Mouse (Mus musculus) forelimb bud, embryonic 11.5 days (tissue): ENCODE results near the gene Zfyve1.

ENCODE experiments used
- DNase-seq: peaks from one replicate; pipeline ENCODE4 v3.0.0-alpha.2; 2012; ENCODE audit warnings: low read depth, low spot score

Zfyve1 gene

DNA sequence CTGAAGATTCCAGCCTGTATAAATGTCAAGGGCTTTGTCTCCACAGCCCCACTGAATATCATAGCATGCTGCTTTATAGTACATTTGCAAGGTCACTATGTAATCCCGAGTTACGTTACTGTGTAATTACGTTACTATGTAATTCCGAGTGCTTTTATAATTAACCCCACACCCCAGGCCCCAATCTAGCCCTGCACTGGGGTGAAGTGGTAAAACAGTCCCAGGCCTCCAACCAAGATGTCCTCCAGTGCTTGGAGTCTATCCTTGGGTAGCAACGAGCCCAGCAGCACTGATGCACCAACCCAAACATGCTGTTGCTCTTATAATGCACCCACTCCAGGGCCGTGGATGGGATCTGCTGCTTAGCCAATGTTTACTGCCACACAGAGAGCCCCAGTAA lies 74.0 kb downstream of the Zfyve1 start:
- DNase-seq, result no peak

DNA sequence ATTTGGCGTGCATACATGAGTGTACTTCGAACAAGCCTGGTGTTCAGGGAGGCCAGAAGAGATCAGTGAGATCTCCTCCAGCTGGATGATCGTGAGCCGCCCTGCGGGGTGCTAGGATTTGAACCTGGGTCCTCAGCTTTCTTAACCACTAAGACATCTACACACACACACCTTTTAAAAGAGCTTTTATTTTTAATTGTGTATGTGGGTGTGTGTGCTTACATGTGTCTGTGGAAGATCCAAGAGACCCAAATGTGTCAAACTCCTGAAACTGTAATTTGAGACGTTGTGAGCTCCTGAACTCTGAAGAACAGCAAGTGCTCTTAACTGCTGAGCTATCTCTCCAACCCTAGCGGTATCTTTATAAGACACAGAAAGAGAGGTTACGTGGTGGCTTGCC lies 75.9 kb downstream of the Zfyve1 start:
- no peak for DNase-seq

DNA sequence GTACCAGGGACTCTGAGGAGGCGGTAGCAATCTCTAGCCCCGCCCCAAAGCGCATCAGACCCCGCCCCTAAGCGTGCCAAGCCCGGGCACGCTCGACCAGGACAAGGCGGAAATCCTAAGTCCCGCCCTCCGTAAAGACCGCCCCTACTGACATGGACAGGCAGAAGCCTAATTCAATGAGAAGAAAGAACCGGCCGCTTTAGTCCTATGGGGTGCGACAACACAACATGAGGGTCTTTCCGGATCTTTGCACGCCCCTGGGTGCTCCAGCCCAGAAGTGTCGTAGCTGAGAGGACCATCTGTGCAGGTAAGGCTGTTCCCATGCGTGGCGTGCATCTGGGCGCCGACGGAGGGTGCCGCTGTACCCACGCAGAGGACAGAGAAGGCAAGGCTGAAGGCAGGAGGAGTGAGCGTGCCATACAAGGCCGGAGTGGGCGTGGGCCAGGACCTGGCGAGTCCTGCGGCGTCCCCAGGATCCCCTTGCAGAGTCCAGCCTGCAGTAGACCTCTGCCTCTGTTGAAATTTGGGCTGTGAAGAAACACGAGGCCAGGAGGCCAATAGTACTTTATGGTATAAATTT lies 76.6 kb downstream of the Zfyve1 start, which contains the start of gene Dcaf4:
Gene Dcaf4, plus strand, starts transcription at position 156 of the 580 bp plus-strand sequence.
- DNase-seq, result peak; percentile 93

DNA sequence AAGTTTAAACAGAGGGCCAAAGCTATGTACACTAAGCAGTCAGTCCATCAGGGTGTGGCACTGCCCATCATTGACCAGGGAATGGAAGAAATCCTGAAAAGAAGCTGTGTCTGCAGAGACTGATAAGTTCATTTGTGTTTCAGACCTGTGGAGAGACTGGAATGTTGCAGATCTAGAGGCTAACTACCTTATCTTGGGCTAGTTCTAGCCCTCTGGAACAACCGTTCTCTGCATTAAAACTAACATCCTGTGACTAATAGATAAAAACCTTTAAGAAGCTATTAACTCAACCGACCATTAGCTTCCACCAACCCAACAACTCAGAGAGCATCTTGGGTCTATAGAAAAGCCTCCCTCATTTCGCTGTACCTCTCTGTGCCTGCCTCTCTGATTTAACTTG lies 79.4 kb downstream of the Zfyve1 start:
- no peak for DNase-seq

DNA sequence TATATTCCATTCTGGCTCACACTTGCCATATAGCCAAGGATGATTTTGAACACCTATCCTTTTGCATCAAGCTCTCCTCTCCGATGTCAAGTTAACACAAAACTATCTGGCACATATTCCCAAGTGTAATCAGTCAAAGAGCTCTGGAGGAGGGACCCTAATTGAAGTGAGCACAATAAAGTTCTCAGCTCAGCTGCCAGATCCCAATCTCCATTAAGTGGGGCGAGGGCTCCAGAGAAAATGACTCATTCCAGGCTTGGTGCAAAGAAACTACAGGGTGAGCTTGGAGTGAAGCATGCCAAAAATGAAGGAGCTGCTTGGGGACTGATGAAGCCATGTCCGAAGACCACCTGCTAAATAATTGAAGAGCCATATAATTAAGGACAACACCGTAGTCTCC lies 82.8 kb downstream of the Zfyve1 start:
- DNase-seq, result no peak

DNA sequence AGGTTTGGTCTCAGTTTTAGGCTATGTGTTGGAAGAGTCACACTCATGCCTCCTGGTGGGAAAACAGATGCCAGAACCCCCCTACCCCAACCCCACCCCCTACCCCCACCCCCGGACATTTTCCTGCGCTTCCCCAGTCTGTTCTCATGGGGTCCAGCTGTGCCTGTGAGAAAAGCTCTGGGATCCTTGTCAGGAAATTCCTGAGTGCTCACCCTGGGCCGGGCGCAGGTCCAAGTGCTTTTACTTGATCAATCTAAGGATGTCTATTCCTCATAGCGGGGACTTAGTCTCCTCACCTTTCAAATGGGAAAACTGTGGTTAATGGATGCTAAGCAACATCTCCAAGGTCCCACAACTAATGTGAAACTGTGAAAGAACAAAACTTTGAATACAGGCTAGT lies 83.8 kb downstream of the Zfyve1 start:
- DNase-seq, result no peak

DNA sequence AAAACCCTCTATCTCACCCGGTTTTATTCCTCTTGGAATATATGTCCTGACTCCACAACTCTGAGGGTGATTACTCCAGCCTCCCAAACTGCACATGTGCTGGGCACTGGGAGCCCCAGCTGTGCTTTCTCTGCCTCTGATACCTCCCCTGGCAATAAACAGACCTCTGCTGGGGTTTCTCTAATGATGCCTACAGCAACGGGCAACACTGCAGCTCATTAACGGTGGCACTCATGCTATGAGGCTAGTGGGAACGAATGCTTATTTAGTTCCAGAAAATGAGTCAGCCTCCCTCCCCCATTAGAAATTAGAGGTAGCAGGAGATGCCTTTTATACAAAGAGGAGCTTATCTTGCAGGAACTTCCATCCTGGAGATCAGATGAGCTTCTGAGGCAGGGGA lies 84.2 kb downstream of the Zfyve1 start:
- DNase-seq, result peak; percentile 51

DNA sequence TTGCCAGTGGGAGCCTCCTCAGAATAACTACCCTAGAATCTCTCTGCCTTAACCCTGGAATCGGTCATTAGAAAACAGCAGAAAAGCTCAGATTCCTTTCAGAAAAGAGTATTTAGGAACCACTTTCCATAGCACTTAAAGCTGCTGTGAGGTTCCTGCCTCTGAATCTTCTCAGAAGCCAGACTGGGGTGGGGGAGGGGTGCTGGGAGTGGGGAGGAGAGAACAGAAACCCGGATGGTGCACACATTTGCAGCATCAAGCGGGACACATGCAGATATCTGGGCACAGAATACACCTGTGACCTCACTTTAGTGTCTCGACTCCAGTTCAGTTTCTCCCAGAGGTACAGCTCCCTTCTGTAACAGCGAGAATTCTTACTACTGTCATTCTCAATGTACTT lies 86.4 kb downstream of the Zfyve1 start:
- no peak for DNase-seq

DNA sequence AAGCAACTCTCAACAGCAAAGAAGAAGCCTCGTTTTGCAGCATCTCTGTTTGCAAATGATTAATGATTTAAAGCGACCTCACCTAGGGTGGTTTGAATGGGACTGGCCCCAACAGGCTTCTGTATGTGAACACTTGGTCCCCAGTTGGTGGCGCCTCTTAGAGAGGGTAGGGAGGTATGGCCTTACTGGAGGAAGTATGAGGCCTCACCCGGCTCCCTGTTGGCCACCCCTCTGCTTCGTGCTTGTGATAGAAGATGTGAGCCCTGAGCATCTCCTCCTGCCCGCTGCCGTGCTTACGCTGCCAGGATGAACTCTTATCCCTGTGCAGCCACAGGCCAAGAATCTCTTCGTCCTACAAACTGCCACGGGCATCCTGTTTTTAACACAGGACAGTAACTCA lies 90.5 kb downstream of the Zfyve1 start:
- no peak for DNase-seq

DNA sequence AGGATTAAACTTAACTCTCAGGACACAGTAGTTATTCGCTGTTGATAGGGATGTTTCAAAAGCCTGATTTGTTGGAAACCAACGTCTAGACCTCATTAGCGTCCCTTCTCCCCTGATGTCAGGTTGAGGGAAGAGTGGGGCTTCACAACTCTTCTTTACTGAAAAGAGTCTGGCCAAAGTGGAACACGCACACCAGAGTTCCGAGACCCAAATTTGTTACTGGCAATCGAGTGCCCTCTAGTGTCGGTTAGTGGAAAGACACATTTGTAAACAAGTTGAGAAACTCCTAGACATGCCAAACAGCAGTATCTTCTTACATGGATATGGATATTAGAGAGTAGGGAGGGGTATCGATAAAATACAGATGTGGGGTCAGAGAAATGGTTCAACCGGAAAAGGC lies 94.8 kb downstream of the Zfyve1 start:
- peak; percentile 82 for DNase-seq

DNA sequence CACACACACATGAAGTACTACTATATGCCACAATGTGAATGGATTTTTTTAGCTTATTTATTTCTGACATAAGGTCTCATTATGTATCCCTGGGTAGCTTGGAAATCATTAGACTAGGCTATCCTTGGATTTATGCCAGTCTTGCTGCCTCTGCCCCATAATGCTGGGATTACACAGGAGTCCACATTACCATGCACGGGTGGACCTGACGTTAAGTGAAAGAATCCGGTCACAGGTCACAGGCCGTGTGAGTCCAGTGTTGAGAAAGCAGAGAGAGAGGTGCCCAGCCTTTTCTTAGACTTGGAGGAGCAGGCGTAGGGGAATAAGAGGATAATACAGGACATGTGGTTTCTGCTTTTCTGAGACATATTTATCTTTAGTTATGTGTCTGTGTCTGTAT lies 97.8 kb downstream of the Zfyve1 start:
- DNase-seq, result no peak

DNA sequence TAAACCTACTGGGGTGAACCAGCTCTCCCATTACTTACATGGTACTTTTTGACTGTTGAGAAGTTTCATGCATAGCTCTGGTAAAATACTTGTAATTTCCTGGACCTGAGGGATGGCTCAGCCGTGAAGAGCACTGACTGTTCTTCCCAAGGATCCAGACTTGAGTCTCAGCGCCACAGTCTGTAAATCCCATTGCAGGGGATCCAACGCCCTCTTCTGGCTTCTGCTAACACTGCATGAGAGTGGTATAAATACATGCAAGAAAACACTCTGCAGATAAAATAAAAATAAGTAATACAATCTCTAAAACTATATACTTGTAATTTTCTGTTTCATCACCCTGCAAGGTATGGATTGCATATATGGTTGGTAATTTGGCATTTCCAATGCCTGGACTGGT lies 99.1 kb downstream of the Zfyve1 start:
- DNase-seq, result no peak

DNA sequence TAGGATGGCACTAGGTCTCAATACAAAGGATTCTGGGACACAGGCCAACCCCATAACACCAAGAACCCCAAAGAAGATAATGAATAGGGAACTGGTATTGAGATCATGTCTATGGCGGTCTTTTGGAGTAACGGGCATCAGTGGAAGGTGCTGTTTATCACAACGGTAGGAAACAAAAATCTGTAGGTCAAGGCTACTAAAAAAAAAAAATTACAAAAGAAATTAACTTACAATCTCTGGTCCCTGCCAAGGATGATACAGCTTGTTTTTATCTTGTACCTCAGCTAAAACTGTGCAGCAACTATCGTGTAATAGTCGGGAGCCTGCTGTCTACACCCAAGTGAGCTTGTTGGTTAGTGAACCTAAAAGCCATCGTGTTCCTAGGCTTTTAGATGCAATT lies 100.3 kb downstream of the Zfyve1 start:
- DNase-seq, result no peak
